Mouse (Mus musculus) heart, embryonic 16.5 days (tissue): Measurements from ENCODE around the gene Spata45. TPM values are rescaled to one million over a fixed set of nuclear protein-coding genes. Genes with fewer than 3 reads are reported as not detected.
"Not testable (repeated sequence)": the region's sequence is repeated elsewhere in the genome, so short reads cannot be mapped to it uniquely, and the experiment has no call there.

Experiments used
- ATAC-seq: fragments of 200-750 bp; cut with Nextera tagmentation; replicated peaks from 2 replicates; pipeline ENCODE4 v1.8.0; 2017; ENCODE audit warnings: moderate number of reproducible peaks; ENCODE audit not compliant: insufficient read depth, low FRiP score; ENCODE audit errors: extremely low read depth
- H3K27ac ChIP-seq: fragments of 300-500 bp; sonication (generic); 2 replicates; pipeline ENCODE4 v1.5.1; 2014; ENCODE audit warnings: mild to moderate bottlenecking, low read length, control low read depth, moderate library complexity
- H3K27me3 ChIP-seq: fragments of 300-500 bp; sonication (generic); 2 replicates; pipeline ENCODE4 v1.6.1; 2014; ENCODE audit warnings: low read length, mixed read lengths; ENCODE audit not compliant: control insufficient read depth, insufficient read depth
- H3K36me3 ChIP-seq: fragments of 300-500 bp; sonication (generic); 2 replicates; pipeline ENCODE4 v1.6.1; 2014; ENCODE audit not compliant: control insufficient read depth, insufficient read depth
- H3K4me1 ChIP-seq: fragments of 300-500 bp; sonication (generic); 2 replicates; pipeline ENCODE4 v1.6.1; 2014; ENCODE audit warnings: low read length, mixed read lengths; ENCODE audit not compliant: control insufficient read depth, insufficient read depth
- H3K4me2 ChIP-seq: fragments of 300-500 bp; sonication (generic); 2 replicates; pipeline ENCODE4 v1.6.1; 2014; ENCODE audit warnings: low read depth, mild to moderate bottlenecking, control low read depth, low read length
- H3K4me3 ChIP-seq: fragments of 300-500 bp; sonication (generic); 2 replicates; pipeline ENCODE4 v1.5.1; 2014; ENCODE audit warnings: mild to moderate bottlenecking, control low read depth, low read length
- H3K9ac ChIP-seq: fragments of 300-500 bp; sonication (generic); 2 replicates; pipeline ENCODE4 v1.6.1; 2014; ENCODE audit warnings: low read length, control low read depth
- H3K9me3 ChIP-seq: fragments of 300-500 bp; sonication (generic); replicated peaks from 2 replicates; pipeline ENCODE4 v1.6.1; 2016; ENCODE audit warnings: low read length; ENCODE audit not compliant: control insufficient read depth
- WGBS: fragments of 180-500 bp; shearing (Covaris S2); extraction: QIAGEN DNeasy Blood & Tissue Kit; methylation state at CpG from one replicate; pipeline ENCODE4 v1.1.7; 2014; 5-methylcytosine and 5-hydroxymethylcytosine counted together
- polyA plus RNA-seq: library from polyadenylated mRNA; unstranded; fragments of >200 nt; fragmentation: Nextera tagmentation; extraction: Ambion mirVana; gene quantifications from 2 replicates; pipeline ENCODE4 v1.2.1, GENCODE M21; 2015

Spata45 gene
- polyA plus RNA-seq, 1 experiment from 2014 or later, result not detected

DNA sequence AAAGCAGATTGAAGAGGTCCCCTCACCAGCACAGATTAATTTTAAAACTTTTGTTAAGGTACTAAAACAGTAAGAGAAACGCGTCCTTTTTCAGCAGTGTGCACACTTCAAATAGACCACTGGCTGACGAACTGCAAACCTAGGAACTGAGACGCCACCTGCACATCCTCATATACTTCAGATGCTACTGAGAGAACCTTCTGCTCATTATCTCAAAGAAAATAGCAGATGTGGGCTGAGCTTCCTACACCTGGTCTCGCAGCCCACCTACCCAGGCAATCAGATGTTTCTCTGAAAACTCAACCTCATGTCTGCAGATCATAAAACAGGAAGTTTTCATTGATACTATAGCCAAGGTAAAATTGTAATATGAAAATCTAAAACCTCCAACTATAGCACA lies 16.6 kb upstream of the Spata45 start:
- Histone ChIP-seq H3K27me3 (no peaks in the 10 kb centered on the region), H3K9me3 (no peaks in the 10 kb centered on the region), H3K4me3 (no peak overlapping the region), H3K9ac (no peak overlapping the region), H3K4me1 (peaks cover 2% of the 10 kb centered on the region; the same call in 1 of the 2 replicates), H3K36me3 (peaks cover 13% of the 10 kb centered on the region), H3K4me2 (no peak overlapping the region), H3K27ac (no peak overlapping the region)
- no peak for ATAC-seq
- 82% methylated on average over 5 of the region's 5 CpGs for WGBS

DNA sequence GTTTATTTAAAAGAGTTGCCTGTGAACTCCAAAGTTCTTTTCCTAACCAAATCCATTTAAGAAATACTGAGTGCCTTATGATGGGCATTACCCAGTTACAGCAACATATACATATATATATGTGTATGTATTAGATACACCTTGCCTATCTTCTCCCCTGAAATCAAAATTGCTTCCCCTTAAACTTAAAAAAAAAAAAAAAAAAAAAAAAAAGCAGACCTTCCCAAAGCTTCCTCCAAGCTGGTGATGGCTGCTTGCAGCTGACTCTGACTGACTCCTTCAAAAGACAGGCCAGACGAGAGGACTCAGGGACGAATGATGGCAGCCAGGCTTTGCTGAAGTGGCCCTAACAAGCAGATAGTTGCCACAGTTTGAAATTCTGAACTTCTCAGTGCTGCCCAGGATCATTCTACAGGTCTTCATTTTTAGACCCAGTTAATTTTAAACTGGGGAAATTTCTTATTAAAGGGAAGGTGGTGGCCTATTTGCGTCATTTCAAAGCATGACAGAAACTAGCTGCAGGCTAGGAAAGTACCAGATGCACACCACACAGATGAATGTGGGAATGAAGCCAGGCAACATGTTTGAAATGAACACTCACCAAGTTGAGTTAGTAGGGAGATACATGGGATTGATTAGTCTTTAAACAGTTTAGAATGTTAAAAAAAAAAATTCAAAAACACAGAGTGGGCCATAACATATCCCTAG lies 16.1 kb upstream of the Spata45 start:
- Histone ChIP-seq H3K27me3 (no peaks in the 10 kb centered on the region), H3K9me3 (no peaks in the 10 kb centered on the region), H3K27ac (no peak overlapping the region), H3K4me3 (no peak overlapping the region), H3K4me1 (peaks cover 7% of the 10 kb centered on the region; the same call in 1 of the 2 replicates), H3K9ac (no peak overlapping the region), H3K4me2 (no peak overlapping the region), H3K36me3 (peaks cover 11% of the 10 kb centered on the region)
- ATAC-seq, result no peak
- 81% methylated on average over 3 of the region's 3 CpGs for WGBS

DNA sequence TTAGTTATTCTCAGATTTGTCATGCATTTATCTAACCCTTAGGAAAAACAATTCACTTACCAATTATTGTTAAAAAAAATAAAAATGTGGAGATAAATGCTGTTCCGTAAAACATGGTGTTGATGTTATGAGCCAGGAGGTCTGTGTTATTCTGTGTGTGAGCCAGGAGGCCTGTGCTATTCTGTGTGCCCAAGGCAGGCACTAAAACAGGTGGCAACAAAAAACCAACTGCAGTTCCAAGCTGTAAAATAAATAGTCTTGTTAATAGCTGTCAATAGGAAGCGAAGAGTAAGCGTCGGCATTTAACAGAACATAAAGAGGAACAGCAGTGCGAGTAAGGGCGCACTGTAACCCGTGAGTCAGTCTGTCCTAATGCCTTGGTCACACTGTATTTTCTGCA lies 15.4 kb upstream of the Spata45 start:
- Histone ChIP-seq H3K27ac (no peak overlapping the region), H3K27me3 (no peaks in the 10 kb centered on the region), H3K9me3 (no peaks in the 10 kb centered on the region), H3K4me3 (no peak overlapping the region), H3K9ac (no peak overlapping the region), H3K4me1 (peaks cover 7% of the 10 kb centered on the region; the same call in 1 of the 2 replicates), H3K4me2 (no peak overlapping the region), H3K36me3 (peaks cover 11% of the 10 kb centered on the region)
- ATAC-seq, result no peak
- 87% methylated on average over 7 of the region's 7 CpGs for WGBS

DNA sequence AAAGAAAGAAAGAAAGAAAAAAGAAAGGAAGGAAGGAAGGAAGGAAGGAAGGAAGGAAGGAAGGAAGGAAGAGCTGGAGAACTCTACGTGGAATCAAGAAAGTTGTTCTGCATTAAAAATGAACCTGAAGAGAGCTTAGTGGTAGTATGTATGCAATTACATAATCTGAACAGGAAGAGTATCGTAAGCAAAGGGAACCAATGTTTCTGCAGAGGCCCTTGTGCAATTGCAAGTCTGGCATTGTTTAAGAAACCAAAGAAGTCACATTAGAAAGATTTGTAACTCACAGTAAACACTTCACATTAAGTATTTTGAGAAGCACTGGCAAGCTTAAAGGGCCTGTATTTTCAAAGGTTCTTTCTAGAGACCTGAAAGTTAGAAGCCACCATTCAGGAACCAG lies 13.3 kb upstream of the Spata45 start:
- Histone ChIP-seq H3K27me3 (no peaks in the 10 kb centered on the region), H3K27ac (no peak overlapping the region), H3K4me3 (no peak overlapping the region), H3K36me3 (peaks cover 9% of the 10 kb centered on the region), H3K9me3 (no peaks in the 10 kb centered on the region), H3K4me2 (no peak overlapping the region), H3K9ac (no peak overlapping the region), H3K4me1 (peaks cover 13% of the 10 kb centered on the region)
- WGBS, result 78% methylated on average over 2 of the region's 2 CpGs
- ATAC-seq, result no peak

DNA sequence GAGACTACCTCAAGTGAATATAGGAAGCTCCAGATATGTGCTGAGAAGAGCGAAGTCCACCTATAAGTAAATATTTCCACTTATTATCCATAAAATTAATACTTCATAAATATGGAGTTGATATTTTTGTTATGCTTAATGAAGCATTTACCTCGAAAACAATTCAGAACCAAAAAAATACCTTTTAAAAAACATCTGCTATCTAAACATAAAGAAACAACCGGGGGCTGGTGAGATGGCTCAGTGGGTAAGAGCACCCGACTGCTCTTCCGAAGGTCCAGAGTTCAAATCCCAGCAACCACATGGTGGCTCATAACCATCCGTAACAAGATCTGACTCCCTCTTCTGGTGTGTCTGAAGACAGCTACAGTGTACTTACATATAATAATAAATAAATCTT lies 12.6 kb upstream of the Spata45 start:
- not testable (repeated sequence) for H3K9me3 ChIP-seq, H3K36me3 ChIP-seq, H3K4me3 ChIP-seq, H3K9ac ChIP-seq, H3K27ac ChIP-seq, ATAC-seq, H3K4me2 ChIP-seq, H3K27me3 ChIP-seq
- peaks cover 13% of the 10 kb centered on the region for H3K4me1 ChIP-seq
- WGBS, result 93% methylated on average over 5 of the region's 6 CpGs

DNA sequence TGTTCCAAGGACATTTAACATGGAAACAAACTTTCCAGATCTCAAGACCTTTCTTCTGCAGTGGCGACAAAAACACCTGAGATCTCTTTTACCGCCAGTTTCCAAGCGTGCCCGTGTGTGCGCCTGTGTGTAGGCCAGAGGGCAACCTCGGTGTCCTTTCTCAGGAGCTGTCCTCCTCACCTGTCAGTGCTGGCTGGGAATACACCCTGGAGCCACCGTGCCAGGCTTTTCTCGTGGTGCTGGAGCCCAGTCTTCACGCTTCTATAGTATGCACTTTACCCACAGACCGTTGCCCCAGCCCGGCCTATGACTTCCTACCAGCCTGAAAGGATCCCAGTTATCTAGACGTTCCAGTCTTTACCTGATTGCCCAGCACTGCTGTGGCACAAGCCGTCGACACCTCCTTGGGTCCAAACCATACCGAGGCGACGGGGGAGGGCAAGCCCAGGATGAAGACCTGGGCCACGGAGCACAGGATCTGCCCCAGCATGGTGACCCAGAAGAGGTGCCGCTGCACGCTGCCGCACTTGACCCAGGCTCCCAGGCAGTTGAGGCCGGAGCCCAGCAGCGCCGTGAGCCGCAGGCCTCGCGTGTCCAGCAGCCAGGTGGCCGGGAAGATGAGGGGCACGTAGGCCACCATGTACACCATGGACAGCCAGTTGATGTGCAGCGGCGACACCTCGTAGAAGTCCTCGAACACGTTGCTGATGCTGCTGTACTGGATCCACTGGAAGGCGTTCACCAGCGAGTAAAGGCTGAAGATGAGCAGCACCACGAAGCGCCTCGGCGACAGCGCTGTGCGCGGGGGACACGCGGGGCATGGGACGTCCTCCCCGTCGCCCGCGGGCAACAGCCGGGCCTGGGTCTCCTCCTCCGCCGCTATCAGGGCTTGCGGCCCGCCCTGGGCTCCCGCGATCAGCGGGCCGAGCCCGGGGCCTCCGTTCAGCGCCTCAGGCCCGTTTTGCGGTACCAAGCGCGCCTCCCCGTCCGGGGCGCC lies 11.1 kb upstream of the Spata45 start:
- peaks cover 6% of the 10 kb centered on the region for H3K36me3 ChIP-seq
- peak overlapping the region; percentile 89 for H3K27ac ChIP-seq
- peak; percentile 23 for ATAC-seq
- WGBS, result 1% methylated on average over 68 of the region's 69 CpGs
- peak overlapping the region; percentile 98 for H3K4me2 ChIP-seq
- no peaks in the 10 kb centered on the region for H3K27me3 ChIP-seq
- H3K4me1 ChIP-seq, result peaks cover 13% of the 10 kb centered on the region
- H3K9me3 ChIP-seq, result no peaks in the 10 kb centered on the region
- peak overlapping the region; percentile 95 for H3K9ac ChIP-seq
- peak overlapping the region; percentile 85 for H3K4me3 ChIP-seq

DNA sequence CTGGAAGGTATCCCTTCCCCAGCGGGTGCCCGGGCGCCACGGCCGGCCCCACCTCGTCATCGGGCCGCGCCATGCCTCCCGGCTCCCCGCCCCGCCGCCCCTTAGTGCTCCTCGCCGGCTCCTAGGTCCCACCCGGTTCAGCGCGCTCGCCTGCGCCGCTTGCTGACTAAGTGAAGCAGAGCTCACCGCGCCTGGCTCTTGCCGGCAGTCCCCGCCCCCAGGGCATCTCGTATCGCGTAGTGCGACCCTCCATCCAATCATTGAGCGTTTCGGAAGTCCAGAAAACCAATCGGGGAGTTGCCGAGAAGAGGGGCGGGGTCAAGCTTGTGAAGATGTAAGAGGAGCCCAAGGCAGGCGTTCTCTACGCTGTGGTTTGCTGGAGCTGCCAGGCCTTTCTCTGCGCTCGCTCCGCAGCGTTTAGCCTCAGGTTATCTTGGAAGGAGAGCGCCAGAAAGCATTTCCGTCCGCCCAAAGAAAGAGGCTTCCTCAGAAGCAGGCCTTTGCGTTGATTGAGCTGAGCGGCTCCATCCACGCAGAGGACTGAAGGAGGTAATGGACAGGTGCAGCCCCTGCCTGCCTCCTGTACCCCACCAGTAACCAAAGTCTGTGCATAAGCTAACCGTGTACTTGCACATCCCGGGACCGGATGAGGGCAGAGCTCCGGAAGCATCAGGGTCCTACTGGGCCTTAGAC lies 10.3 kb upstream of the Spata45 start, which contains the start of gene Flvcr1:
TSS of gene Flvcr1 (minus strand) at position 138 of the 693 bp plus-strand sequence.
- ATAC-seq, result peak; percentile 97
- Histone ChIP-seq H3K9me3 (no peaks in the 10 kb centered on the region), H3K4me3 (peak within 1 kb of the TSS; percentile 85), H3K4me1 (peaks cover 13% of the 10 kb centered on the region), H3K36me3 (peaks cover 6% of the 10 kb centered on the region), H3K4me2 (peak within 1 kb of the TSS; percentile 98), H3K27me3 (no peaks in the 10 kb centered on the region), H3K27ac (peak within 1 kb of the TSS; percentile 89), H3K9ac (peak within 1 kb of the TSS; percentile 95)
- WGBS, result under 1% methylated on average over 50 of the region's 50 CpGs

DNA sequence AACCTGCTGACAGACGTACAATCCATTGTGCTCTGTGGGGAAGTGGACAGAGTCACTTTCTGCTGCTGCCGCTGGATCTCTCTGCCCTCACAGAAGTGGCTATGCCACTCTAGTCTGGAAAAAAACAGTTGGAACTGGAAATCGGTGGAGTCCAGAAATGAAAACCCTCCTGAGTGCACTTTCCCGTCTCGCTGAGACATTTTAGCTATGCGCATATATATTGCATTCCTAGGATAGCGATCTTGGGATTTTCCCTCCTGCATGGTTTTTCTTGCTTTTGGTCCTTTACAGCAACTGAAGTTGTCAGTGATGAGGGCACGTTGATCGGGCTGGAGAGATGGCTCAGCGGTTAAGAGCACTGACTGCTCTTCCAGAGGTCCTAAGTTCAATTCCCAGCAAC lies 6.3 kb upstream of the Spata45 start:
- ATAC-seq, result no peak
- H3K4me2 ChIP-seq, result no peak overlapping the region
- WGBS, result 61% methylated on average over 10 of the region's 10 CpGs
- H3K4me1 ChIP-seq, result peaks cover 8% of the 10 kb centered on the region
- H3K27ac ChIP-seq, result no peak overlapping the region
- no peak overlapping the region for H3K9ac ChIP-seq
- H3K36me3 ChIP-seq, result no peaks in the 10 kb centered on the region
- H3K27me3 ChIP-seq, result no peaks in the 10 kb centered on the region
- no peak overlapping the region for H3K4me3 ChIP-seq
- no peaks in the 10 kb centered on the region for H3K9me3 ChIP-seq
